Mouse (Mus musculus): ENCODE measurements around the gene Atrnl1. TPM values are rescaled to one million over a fixed set of nuclear protein-coding genes. Genes with fewer than 3 reads are reported as not detected.
A peak's percentile ranks its signal among the peaks of the same experiment; 100 is the strongest.
"Not testable (repeated sequence)": the region's sequence is repeated elsewhere in the genome, so short reads cannot be mapped to it uniquely, and the experiment has no call there.

Atrnl1 gene
- polyA plus RNA-seq, 1 experiment, result 6.9 TPM

- Histone ChIP-seq H3K4me1 (ENCODE audit: control insufficient read depth, insufficient read depth, insufficient read length, low read length) (no peaks in the 10 kb centered on the region), H3K4me3 (ENCODE audit: insufficient read depth, low read depth, low read length) (no peak overlapping the region), H3K27ac (replicated peaks; ENCODE audit: low read depth, low read length) (no peak overlapping the region)
These were observed 31.7 kb downstream of the Atrnl1 start for GRCm38 (mm10) chr19:57642536-57642935.

GRCm38 (mm10) chr19:57642980-57643379 lies 32.1 kb downstream of the Atrnl1 start:
- no peak overlapping the region for H3K4me3 ChIP-seq (ENCODE audit: insufficient read depth, low read depth, low read length)

GRCm38 (mm10) chr19:57648202-57648943 lies 37.5 kb downstream of the Atrnl1 start:
- Histone ChIP-seq H3K27ac (replicated peaks; ENCODE audit: low read depth, low read length) (no peak overlapping the region), H3K4me1 (ENCODE audit: control insufficient read depth, insufficient read depth, insufficient read length, low read length) (no peaks in the 10 kb centered on the region), H3K4me3 (ENCODE audit: insufficient read depth, low read depth, low read length) (no peak overlapping the region)

More at GRCm38 (mm10) chr19:57642980-57643379, 32.1 kb downstream of the Atrnl1 start:
- no peaks in the 10 kb centered on the region for H3K4me1 ChIP-seq (ENCODE audit: control insufficient read depth, insufficient read depth, insufficient read length, low read length)
- H3K27ac ChIP-seq (replicated peaks; ENCODE audit: low read depth, low read length), result no peak overlapping the region

- no peaks in the 10 kb centered on the region for H3K4me1 ChIP-seq (ENCODE audit: control insufficient read depth, insufficient read depth, insufficient read length, low read length)
- no peak overlapping the region for H3K4me3 ChIP-seq (ENCODE audit: insufficient read depth, low read depth, low read length)
- H3K27ac ChIP-seq (replicated peaks; ENCODE audit: low read depth, low read length), result no peak overlapping the region
These were observed 38.1 kb downstream of the Atrnl1 start for GRCm38 (mm10) chr19:57648944-57649271.

- Histone ChIP-seq H3K27ac (replicated peaks; ENCODE audit: low read depth, low read length) (no peak overlapping the region), H3K4me1 (ENCODE audit: control insufficient read depth, insufficient read depth, insufficient read length, low read length) (peaks cover 5% of the 10 kb centered on the region)
These were observed 44.2 kb downstream of the Atrnl1 start for GRCm38 (mm10) chr19:57655083-57655482.

GRCm38 (mm10) chr19:57655491-57655890 lies 44.7 kb downstream of the Atrnl1 start:
- no peak overlapping the region for H3K4me3 ChIP-seq (ENCODE audit: insufficient read depth, low read depth, low read length)
- peaks cover 5% of the 10 kb centered on the region for H3K4me1 ChIP-seq (ENCODE audit: control insufficient read depth, insufficient read depth, insufficient read length, low read length)
- H3K27ac ChIP-seq (replicated peaks; ENCODE audit: low read depth, low read length), result no peak overlapping the region

More at GRCm38 (mm10) chr19:57655083-57655482, 44.2 kb downstream of the Atrnl1 start:
- no peak overlapping the region for H3K4me3 ChIP-seq (ENCODE audit: insufficient read depth, low read depth, low read length)

GRCm38 (mm10) chr19:57657426-57658087 lies 46.7 kb downstream of the Atrnl1 start:
- H3K4me3 ChIP-seq (ENCODE audit: insufficient read depth, low read depth, low read length), result no peak overlapping the region
- H3K4me1 ChIP-seq (ENCODE audit: control insufficient read depth, insufficient read depth, insufficient read length, low read length), result peaks cover 5% of the 10 kb centered on the region
- peak overlapping the region; percentile 21 for H3K27ac ChIP-seq (replicated peaks; ENCODE audit: low read depth, low read length)

- H3K27ac ChIP-seq (replicated peaks; ENCODE audit: low read depth, low read length), result peak overlapping the region; percentile 10; the same call in 1 of the 2 replicates
- peaks cover 5% of the 10 kb centered on the region for H3K4me1 ChIP-seq (ENCODE audit: control insufficient read depth, insufficient read depth, insufficient read length, low read length)
- no peak overlapping the region for H3K4me3 ChIP-seq (ENCODE audit: insufficient read depth, low read depth, low read length)
These were observed 47.6 kb downstream of the Atrnl1 start for GRCm38 (mm10) chr19:57658111-57659091.

- Histone ChIP-seq H3K27ac (replicated peaks; ENCODE audit: low read depth, low read length) (no peak overlapping the region), H3K4me3 (ENCODE audit: insufficient read depth, low read depth, low read length) (no peak overlapping the region), H3K4me1 (ENCODE audit: control insufficient read depth, insufficient read depth, insufficient read length, low read length) (no peaks in the 10 kb centered on the region)
These were observed 56.2 kb downstream of the Atrnl1 start for GRCm38 (mm10) chr19:57667011-57667410.

- Histone ChIP-seq H3K4me1 (ENCODE audit: control insufficient read depth, insufficient read depth, insufficient read length, low read length) (no peaks in the 10 kb centered on the region), H3K4me3 (ENCODE audit: insufficient read depth, low read depth, low read length) (no peak overlapping the region)
These were observed 57.1 kb downstream of the Atrnl1 start for GRCm38 (mm10) chr19:57667946-57668345.

GRCm38 (mm10) chr19:57679455-57679854 lies 68.6 kb downstream of the Atrnl1 start:
- no peak overlapping the region for H3K27ac ChIP-seq (replicated peaks; ENCODE audit: low read depth, low read length)
- no peak overlapping the region for H3K4me3 ChIP-seq (ENCODE audit: insufficient read depth, low read depth, low read length)
- H3K4me1 ChIP-seq (ENCODE audit: control insufficient read depth, insufficient read depth, insufficient read length, low read length), result no peaks in the 10 kb centered on the region

More at GRCm38 (mm10) chr19:57667946-57668345, 57.1 kb downstream of the Atrnl1 start:
- no peak overlapping the region for H3K27ac ChIP-seq (replicated peaks; ENCODE audit: low read depth, low read length)

GRCm38 (mm10) chr19:57686596-57686995 lies 75.8 kb downstream of the Atrnl1 start:
- H3K4me3 ChIP-seq (ENCODE audit: insufficient read depth, low read depth, low read length), result no peak overlapping the region
- no peaks in the 10 kb centered on the region for H3K4me1 ChIP-seq (ENCODE audit: control insufficient read depth, insufficient read depth, insufficient read length, low read length)
- no peak overlapping the region for H3K27ac ChIP-seq (replicated peaks; ENCODE audit: low read depth, low read length)

- no peaks in the 10 kb centered on the region for H3K4me1 ChIP-seq (ENCODE audit: control insufficient read depth, insufficient read depth, insufficient read length, low read length)
- no peak overlapping the region for H3K4me3 ChIP-seq (ENCODE audit: insufficient read depth, low read depth, low read length)
- H3K27ac ChIP-seq (replicated peaks; ENCODE audit: low read depth, low read length), result no peak overlapping the region
These were observed 81.7 kb downstream of the Atrnl1 start for GRCm38 (mm10) chr19:57692566-57692965.

- H3K4me1 ChIP-seq (ENCODE audit: control insufficient read depth, insufficient read depth, insufficient read length, low read length); H3K4me3 ChIP-seq (ENCODE audit: insufficient read depth, low read depth, low read length); H3K27ac ChIP-seq (replicated peaks; ENCODE audit: low read depth, low read length): not testable (repeated sequence)
These were observed 85.9 kb downstream of the Atrnl1 start for GRCm38 (mm10) chr19:57696781-57697180.

- no peak overlapping the region for H3K27ac ChIP-seq (replicated peaks; ENCODE audit: low read depth, low read length)
- no peak overlapping the region for H3K4me3 ChIP-seq (ENCODE audit: insufficient read depth, low read depth, low read length)
- H3K4me1 ChIP-seq (ENCODE audit: control insufficient read depth, insufficient read depth, insufficient read length, low read length), result no peaks in the 10 kb centered on the region
These were observed 102.3 kb downstream of the Atrnl1 start for GRCm38 (mm10) chr19:57713138-57713537.
